Mouse (Mus musculus): ENCODE results near the gene Itsn1.

DNA sequence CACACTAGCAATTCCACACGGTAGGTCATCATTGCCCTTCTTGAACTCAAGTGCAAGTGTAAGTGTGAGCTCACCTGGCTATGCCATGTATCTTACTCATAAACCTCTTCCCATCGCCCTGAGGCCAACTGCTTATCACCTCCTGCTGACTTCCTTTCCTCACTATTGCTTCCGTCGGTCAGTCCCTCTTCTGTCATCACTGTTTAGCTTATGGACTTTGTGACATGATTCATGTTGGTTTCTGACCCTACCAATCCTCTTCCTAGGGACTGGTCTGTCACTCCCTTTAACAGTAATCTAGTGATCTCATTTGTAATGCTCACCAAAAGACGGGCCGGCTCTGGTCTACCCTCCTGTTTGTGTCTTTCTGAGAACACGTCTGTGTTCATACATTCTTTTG lies 18.8 kb upstream of the Itsn1 start:
- TF ChIP-seq CTCF (IDR thresholded peaks at IDR 0.05; ENCODE audit: low read depth) (no peak), EP300 (IDR thresholded peaks at IDR 0.05; ENCODE audit: low read depth) (no peak)

Measured in liver, embryonic 14.5 days (tissue).